Mouse (Mus musculus) hindbrain, embryonic 12.5 days (tissue): Measurements from ENCODE around the gene Nthl1. TPM values are rescaled to one million over a fixed set of nuclear protein-coding genes. Genes with fewer than 3 reads are reported as not detected.

Experiments
- ATAC-seq: fragments of 200-750 bp; cut with Nextera tagmentation; 2 replicates; pipeline ENCODE4 v1.8.0; 2017; ENCODE audit warnings: moderate TSS enrichment; ENCODE audit not compliant: low FRiP score
- H3K27ac ChIP-seq: fragments of 300-500 bp; sonication (generic); 2 replicates; pipeline ENCODE4 v1.5.1; 2016; ENCODE audit warnings: mild to moderate bottlenecking
- H3K27me3 ChIP-seq: fragments of 300-500 bp; sonication (generic); 2 replicates; pipeline ENCODE4 v1.6.1; 2016; ENCODE audit warnings: mild to moderate bottlenecking
- H3K36me3 ChIP-seq: fragments of 300-500 bp; sonication (generic); 2 replicates; pipeline ENCODE4 v1.6.1; 2016; ENCODE audit warnings: mild to moderate bottlenecking
- H3K4me1 ChIP-seq: fragments of 300-500 bp; sonication (generic); 2 replicates; pipeline ENCODE4 v1.6.1; 2016
- H3K4me2 ChIP-seq: fragments of 300-500 bp; sonication (generic); replicated peaks from 2 replicates; pipeline ENCODE4 v1.6.1; 2016; ENCODE audit warnings: mild to moderate bottlenecking
- H3K4me3 ChIP-seq: fragments of 300-500 bp; sonication (generic); 2 replicates; pipeline ENCODE4 v1.5.1; 2016; ENCODE audit warnings: mild to moderate bottlenecking
- H3K9ac ChIP-seq: fragments of 300-500 bp; sonication (generic); 2 replicates; pipeline ENCODE4 v1.6.1; 2016; ENCODE audit warnings: mild to moderate bottlenecking, moderate library complexity
- H3K9me3 ChIP-seq: fragments of 300-500 bp; sonication (generic); replicated peaks from 2 replicates; pipeline ENCODE4 v1.6.1; 2016; ENCODE audit warnings: mild to moderate bottlenecking
- WGBS: fragments of 180-500 bp; shearing (Covaris S2); methylation state at CpG from one replicate; pipeline ENCODE4 v1.1.7; 2016; 5-methylcytosine and 5-hydroxymethylcytosine counted together
- polyA plus RNA-seq: library from polyadenylated mRNA; unstranded; fragments of >200 nt; fragmentation: Nextera tagmentation; extraction: Ambion mirVana; gene quantifications from 2 replicates; pipeline ENCODE4 v1.2.1, GENCODE M21; 2016

Gene Nthl1
- polyA plus RNA-seq, 1 experiment from 2014 or later, result 15.7 TPM

GRCm38 (mm10) chr17:24635024-24635423 lies 2.5 kb downstream of the Nthl1 start:
- Histone ChIP-seq H3K9ac (no peak overlapping the region), H3K27me3 (no peaks in the 10 kb centered on the region), H3K27ac (no peak overlapping the region), H3K36me3 (peaks cover 10% of the 10 kb centered on the region), H3K4me3 (no peak overlapping the region), H3K9me3 (no peaks in the 10 kb centered on the region), H3K4me2 (no peak overlapping the region), H3K4me1 (peaks cover 22% of the 10 kb centered on the region)
- no peak for ATAC-seq
- 87% methylated on average over 4 of the region's 4 CpGs for WGBS

- Histone ChIP-seq H3K27ac (no peak overlapping the region), H3K4me3 (no peak overlapping the region), H3K4me2 (no peak overlapping the region), H3K9me3 (no peaks in the 10 kb centered on the region), H3K27me3 (no peaks in the 10 kb centered on the region), H3K4me1 (peaks cover 23% of the 10 kb centered on the region), H3K36me3 (peaks cover 4% of the 10 kb centered on the region), H3K9ac (no peak overlapping the region)
- ATAC-seq, result no peak
- 95% methylated on average over 5 of the region's 5 CpGs for WGBS
Observed at GRCm38 (mm10) chr17:24635694-24636093, 3.2 kb downstream of the Nthl1 start.

GRCm38 (mm10) chr17:24636781-24637481 lies 4.5 kb downstream of the Nthl1 start:
- WGBS, result 77% methylated on average over 5 of the region's 5 CpGs

GRCm38 (mm10) chr17:24638214-24638613 lies 5.7 kb downstream of the Nthl1 start:
- no peak overlapping the region for H3K4me3 ChIP-seq

More at GRCm38 (mm10) chr17:24636781-24637481, 4.5 kb downstream of the Nthl1 start:
- Histone ChIP-seq H3K4me3 (no peak overlapping the region), H3K36me3 (peaks cover 3% of the 10 kb centered on the region; the same call in 1 of the 2 replicates), H3K9ac (no peak overlapping the region), H3K4me2 (no peak overlapping the region), H3K27ac (no peak overlapping the region), H3K9me3 (no peaks in the 10 kb centered on the region), H3K4me1 (peaks cover 18% of the 10 kb centered on the region), H3K27me3 (no peaks in the 10 kb centered on the region)
- ATAC-seq, result no peak

GRCm38 (mm10) chr17:24638840-24639239 lies 6.4 kb downstream of the Nthl1 start:
- no peak for ATAC-seq
- Histone ChIP-seq H3K4me1 (peaks cover 14% of the 10 kb centered on the region), H3K36me3 (peaks cover 3% of the 10 kb centered on the region; the same call in 1 of the 2 replicates), H3K4me2 (no peak overlapping the region), H3K4me3 (no peak overlapping the region), H3K9ac (0 out of 2 replicates have a peak overlapping the region, but pooled peaks have one; percentile 50), H3K27me3 (no peaks in the 10 kb centered on the region), H3K27ac (peak overlapping the region; percentile 76; the same call in 1 of the 2 replicates), H3K9me3 (no peaks in the 10 kb centered on the region)
- WGBS, result 72% methylated on average over 9 of the region's 9 CpGs

More at GRCm38 (mm10) chr17:24638214-24638613, 5.7 kb downstream of the Nthl1 start:
- peaks cover 11% of the 10 kb centered on the region; the same call in 1 of the 2 replicates for H3K4me1 ChIP-seq
- WGBS, result 93% methylated on average over 4 of the region's 4 CpGs
- no peak for ATAC-seq
- H3K27ac ChIP-seq, result no peak overlapping the region
- H3K9ac ChIP-seq, result no peak overlapping the region
- H3K4me2 ChIP-seq, result no peak overlapping the region
- peaks cover 3% of the 10 kb centered on the region; the same call in 1 of the 2 replicates for H3K36me3 ChIP-seq
- H3K9me3 ChIP-seq, result no peaks in the 10 kb centered on the region
- H3K27me3 ChIP-seq, result no peaks in the 10 kb centered on the region

- Histone ChIP-seq H3K4me1 (peaks cover 21% of the 10 kb centered on the region), H3K27ac (peak overlapping the region; percentile 76), H3K27me3 (no peaks in the 10 kb centered on the region), H3K9ac (peak overlapping the region; percentile 50; the same call in 1 of the 2 replicates), H3K9me3 (no peaks in the 10 kb centered on the region), H3K4me3 (no peak overlapping the region), H3K36me3 (peaks cover 3% of the 10 kb centered on the region; the same call in 1 of the 2 replicates), H3K4me2 (no peak overlapping the region)
- ATAC-seq, result no peak
- WGBS, result 61% methylated on average over 5 of the region's 5 CpGs
Observed at GRCm38 (mm10) chr17:24639571-24639988, 7.1 kb downstream of the Nthl1 start.

GRCm38 (mm10) chr17:24640119-24640518 lies 7.6 kb downstream of the Nthl1 start:
- Histone ChIP-seq H3K27me3 (no peaks in the 10 kb centered on the region), H3K27ac (peak overlapping the region; percentile 76), H3K9me3 (no peaks in the 10 kb centered on the region), H3K4me3 (no peak overlapping the region), H3K4me1 (peaks cover 26% of the 10 kb centered on the region), H3K36me3 (peaks cover 3% of the 10 kb centered on the region; the same call in 1 of the 2 replicates), H3K9ac (no peak overlapping the region), H3K4me2 (no peak overlapping the region)
- WGBS, result 84% methylated on average over 7 of the region's 7 CpGs
- ATAC-seq, result no peak

GRCm38 (mm10) chr17:24640581-24640980 lies 8.1 kb downstream of the Nthl1 start:
- Histone ChIP-seq H3K36me3 (peaks cover 3% of the 10 kb centered on the region; the same call in 1 of the 2 replicates), H3K9ac (no peak overlapping the region), H3K9me3 (no peaks in the 10 kb centered on the region), H3K4me1 (peaks cover 28% of the 10 kb centered on the region), H3K4me2 (no peak overlapping the region), H3K27ac (no peak overlapping the region), H3K4me3 (no peak overlapping the region), H3K27me3 (no peaks in the 10 kb centered on the region)
- no peak for ATAC-seq
- WGBS, result 95% methylated on average over 15 of the region's 15 CpGs

- 93% methylated on average over 14 of the region's 14 CpGs for WGBS
Observed at GRCm38 (mm10) chr17:24641944-24642343, 9.5 kb downstream of the Nthl1 start.

GRCm38 (mm10) chr17:24642791-24643343 lies 10.4 kb downstream of the Nthl1 start:
- Histone ChIP-seq H3K4me1 (peaks cover 28% of the 10 kb centered on the region), H3K4me3 (no peak overlapping the region), H3K9me3 (no peaks in the 10 kb centered on the region), H3K9ac (0 out of 2 replicates have a peak overlapping the region, but pooled peaks have one; percentile 14), H3K27me3 (peaks cover 4% of the 10 kb centered on the region; the same call in 1 of the 2 replicates), H3K4me2 (no peak overlapping the region), H3K27ac (no peak overlapping the region), H3K36me3 (peaks cover 3% of the 10 kb centered on the region; the same call in 1 of the 2 replicates)
- no peak for ATAC-seq
- WGBS, result 66% methylated on average over 6 of the region's 6 CpGs

More at GRCm38 (mm10) chr17:24641944-24642343, 9.5 kb downstream of the Nthl1 start:
- ATAC-seq, result no peak
- H3K4me1 ChIP-seq, result peaks cover 28% of the 10 kb centered on the region
- H3K9me3 ChIP-seq, result no peaks in the 10 kb centered on the region
- peaks cover 3% of the 10 kb centered on the region; the same call in 1 of the 2 replicates for H3K36me3 ChIP-seq
- H3K9ac ChIP-seq, result no peak overlapping the region
- no peak overlapping the region for H3K4me3 ChIP-seq
- no peaks in the 10 kb centered on the region for H3K27me3 ChIP-seq
- no peak overlapping the region for H3K4me2 ChIP-seq
- no peak overlapping the region for H3K27ac ChIP-seq

- Histone ChIP-seq H3K4me3 (no peak overlapping the region), H3K27me3 (peaks cover 15% of the 10 kb centered on the region), H3K36me3 (no peaks in the 10 kb centered on the region), H3K9ac (peak overlapping the region; percentile 27; the same call in 1 of the 2 replicates), H3K27ac (peak overlapping the region; percentile 40), H3K4me1 (peaks cover 29% of the 10 kb centered on the region), H3K4me2 (no peak overlapping the region), H3K9me3 (no peaks in the 10 kb centered on the region)
- 40% methylated on average over 7 of the region's 7 CpGs for WGBS
- no peak for ATAC-seq
Observed at GRCm38 (mm10) chr17:24644030-24644715, 11.7 kb downstream of the Nthl1 start.
